Mouse (Mus musculus) ZHBTc4 (cell line): ENCODE measurements around the gene Gm973.
"Not testable (repeated sequence)": the region's sequence is repeated elsewhere in the genome, so short reads cannot be mapped to it uniquely, and the experiment has no call there.

Source experiments
- DNase-seq: peaks from one replicate; pipeline ENCODE4 v3.0.0-alpha.2; 2011; ENCODE audit warnings: low read depth, low spot score

Gm973 gene

DNA sequence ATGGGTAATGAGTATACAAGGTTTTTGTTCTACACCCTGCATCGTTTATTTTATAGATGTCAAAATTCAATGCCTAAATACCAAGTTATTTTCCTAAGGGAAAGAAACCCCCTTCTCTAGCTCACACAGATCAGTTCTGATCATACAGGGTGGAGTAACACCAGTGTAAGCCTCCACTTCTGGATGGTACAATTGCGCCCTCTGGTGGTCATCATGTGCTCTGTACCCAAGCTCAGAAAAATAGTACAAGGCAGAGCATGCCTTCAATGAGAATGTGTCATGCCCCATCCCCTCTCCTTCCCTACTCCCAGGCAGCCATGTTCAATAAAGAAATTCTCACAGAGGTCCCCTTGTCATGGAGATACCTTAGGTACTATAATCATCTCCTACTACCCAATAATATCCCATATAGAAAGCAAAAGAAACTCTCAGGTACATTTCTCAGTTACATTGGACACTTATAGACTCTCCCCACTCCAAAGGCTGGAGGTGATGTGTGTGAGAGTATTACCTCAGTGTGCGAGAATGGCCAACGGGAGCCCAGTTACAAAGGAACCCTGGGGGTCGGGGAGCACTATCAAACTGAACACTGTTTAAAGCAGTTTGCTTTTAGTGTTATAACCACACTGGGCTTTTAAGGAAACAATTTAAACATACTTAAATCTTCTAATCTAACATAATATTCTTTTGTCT lies 107.4 kb downstream of the Gm973 start:
- peak; percentile 88 for DNase-seq

DNA sequence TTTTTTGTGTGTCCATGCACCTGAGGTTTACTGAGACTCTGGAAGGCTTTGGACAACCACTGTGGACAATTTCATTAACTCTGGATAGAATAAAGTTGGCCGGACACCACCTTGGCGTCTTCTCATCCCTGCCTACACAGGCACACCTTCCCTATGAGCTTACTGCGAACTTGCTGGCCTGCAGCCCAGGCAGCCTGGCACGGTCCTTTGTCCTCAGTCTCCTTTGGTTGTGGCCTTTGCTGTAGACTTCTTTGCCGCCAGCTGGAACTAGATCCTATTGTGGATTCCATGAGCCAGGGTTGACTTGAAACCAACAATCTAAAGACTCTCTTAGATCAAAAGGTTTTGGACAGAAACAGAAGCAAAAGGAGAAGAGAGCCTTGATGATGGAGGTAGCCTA lies 109.3 kb downstream of the Gm973 start:
- DNase-seq, result no peak

DNA sequence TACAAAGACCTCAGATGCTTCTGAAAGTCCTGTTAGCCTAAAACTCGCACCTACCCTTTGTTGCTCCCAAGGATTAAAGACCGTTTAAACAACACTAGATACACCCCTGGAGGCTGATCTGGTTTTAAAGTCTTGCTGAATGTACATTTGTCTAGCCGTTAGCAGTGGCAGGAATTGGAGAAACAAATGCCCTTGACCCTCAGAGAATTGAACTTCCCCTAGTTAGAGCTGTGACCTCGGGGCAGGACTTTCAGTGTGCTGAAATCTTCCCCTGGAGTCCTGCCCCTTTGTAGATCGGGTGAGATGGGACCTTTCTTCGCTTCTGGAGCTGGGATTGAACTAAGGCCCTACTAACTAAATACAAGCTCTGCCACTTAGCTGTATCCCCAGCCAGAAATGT lies 113.1 kb downstream of the Gm973 start:
- DNase-seq, result peak; percentile 65

DNA sequence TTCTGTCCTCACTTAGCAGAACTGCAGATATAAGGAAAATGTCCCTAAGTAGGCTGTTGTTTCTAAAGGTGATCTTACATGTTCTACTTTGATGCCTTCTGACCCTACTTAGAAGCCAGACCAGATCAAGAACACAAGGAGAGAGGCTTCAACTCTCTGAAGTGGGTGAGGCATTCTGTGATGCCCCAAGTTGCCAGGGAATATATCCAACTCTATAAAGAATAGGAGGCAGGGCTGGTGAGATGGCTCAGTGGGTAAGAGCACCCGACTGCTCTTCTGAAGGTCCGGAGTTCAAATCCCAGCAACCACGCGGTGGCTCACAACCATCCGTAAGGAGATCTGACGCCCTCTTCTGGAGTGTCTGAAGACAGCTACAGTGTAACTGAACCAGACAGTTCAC lies 114.3 kb downstream of the Gm973 start:
- DNase-seq, result not testable (repeated sequence)

DNA sequence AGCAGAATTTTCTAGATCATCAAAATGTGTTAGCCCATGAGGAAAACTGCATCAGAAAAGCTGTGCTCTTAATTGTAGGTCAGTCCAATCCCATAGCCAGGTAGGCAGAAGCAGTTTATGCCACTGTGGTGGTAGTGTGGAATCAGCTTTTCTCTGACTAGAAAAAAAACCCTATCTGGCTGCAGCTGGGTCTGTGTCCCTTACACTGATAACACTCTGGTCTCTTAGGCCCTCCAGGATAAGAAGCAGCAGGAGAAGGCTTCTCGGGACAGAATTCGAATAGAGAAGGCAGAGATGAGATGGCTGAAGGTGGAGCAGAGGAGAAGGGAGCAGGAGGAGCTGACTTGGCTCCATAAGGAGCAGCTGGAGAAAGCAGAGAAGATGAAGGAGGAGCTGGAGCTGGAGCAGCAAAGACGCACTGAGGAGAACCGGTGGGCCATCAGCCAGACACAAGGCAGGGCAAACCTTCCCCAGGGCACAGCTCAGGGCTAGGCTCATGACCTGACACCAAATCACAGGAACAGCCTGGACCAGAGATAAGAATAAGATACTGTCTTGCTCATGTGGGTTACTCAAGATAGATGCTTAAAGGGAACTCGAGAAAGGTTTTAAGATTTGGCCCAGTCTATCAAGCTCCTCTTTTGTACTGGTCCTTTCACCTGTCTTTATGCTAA lies 116.1 kb downstream of the Gm973 start:
- DNase-seq, result no peak

DNA sequence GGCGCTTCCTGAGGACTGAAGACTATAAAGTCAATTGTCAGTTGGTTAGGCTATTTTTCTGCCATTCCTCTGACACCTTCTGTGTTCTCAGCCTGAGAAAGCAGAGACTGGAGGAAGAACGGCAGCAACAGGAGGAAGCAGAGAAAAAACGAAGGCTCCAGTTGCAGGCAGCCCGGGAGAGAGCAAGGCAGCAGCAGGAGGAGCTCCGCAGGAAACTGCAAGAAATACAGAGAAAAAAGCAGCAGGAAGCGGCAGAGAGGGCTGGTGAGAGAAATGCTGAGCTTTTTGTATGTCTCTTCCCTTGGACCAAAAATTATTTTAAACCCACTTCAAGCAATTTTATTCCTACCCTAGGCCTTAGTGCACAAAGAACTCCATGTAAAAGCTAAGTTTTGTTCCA lies 117.0 kb downstream of the Gm973 start:
- DNase-seq, result no peak

DNA sequence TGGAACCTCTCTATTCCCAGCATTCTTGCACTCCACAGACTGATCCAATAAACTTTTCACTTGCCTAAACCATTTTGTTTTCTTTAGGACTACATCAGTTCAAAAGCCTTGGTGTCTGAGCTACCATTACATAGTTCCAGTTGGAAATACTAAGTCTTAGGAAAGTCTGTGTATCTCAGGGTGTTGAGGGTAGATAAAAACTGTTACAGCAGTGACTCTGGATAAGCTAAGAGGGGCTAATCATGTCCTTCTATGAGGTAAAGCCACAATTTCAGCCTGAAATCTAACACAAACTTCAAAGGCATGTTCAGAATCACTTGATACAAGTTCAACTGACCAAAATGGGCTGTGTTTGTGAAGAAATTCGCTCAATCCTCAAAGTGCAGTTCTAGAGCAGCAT lies 120.3 kb downstream of the Gm973 start:
- no peak for DNase-seq

DNA sequence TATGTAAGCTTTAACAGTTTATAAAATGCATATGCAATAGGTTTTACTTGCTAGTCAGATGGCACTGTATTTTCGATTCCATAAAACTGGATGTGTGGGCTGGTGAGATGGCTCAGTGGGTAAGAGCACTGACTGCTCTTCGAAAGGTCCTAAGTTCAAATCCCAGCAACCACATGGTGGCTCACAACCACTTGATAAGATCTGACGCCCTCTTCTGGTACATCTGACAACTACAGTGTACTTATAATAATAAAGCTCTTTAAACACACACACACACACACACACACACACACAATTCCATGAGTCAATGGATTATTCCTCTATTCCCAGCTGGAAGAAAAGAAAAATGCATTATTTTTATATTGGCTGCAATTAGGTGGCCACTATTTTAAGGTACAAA lies 122.3 kb downstream of the Gm973 start:
- peak; percentile 72 for DNase-seq

DNA sequence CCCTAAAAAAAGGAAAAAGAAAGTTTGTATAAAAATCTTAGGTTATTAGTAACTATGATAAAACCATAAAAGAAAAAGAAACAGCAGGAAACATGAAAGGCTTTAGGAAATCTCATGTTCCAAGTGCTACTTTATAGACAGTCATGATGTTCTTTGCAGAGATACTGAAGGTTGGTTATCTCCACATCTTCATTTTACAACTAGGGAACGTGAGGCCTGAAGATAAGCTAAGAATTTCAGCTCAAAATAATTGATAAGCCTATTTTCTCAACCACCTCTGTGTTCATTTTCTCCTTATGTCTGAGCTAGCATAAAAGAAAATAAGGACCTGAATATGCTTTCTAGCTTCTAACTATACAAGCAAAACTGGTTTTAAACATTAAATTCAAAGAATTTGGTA lies 126.4 kb downstream of the Gm973 start:
- no peak for DNase-seq

DNA sequence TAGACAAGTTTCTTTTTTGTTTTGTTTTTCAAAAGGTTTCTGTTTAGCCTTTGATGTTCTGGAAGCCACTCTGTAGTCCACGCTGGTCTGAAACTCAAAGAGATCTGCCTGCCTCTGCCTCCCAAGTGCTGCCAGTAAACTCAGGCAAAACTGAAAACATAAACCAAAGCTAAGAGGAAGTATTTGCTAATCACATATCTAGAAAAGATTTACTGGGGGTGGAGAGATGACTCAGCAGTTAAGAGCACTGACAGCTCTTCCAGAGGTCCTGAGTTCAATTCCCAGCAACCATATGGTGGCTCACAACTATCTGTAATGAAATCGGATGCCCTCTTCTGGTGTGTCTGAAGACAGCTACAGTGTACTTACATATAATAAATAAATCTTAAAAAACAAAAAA lies 130.4 kb downstream of the Gm973 start:
- not testable (repeated sequence) for DNase-seq

DNA sequence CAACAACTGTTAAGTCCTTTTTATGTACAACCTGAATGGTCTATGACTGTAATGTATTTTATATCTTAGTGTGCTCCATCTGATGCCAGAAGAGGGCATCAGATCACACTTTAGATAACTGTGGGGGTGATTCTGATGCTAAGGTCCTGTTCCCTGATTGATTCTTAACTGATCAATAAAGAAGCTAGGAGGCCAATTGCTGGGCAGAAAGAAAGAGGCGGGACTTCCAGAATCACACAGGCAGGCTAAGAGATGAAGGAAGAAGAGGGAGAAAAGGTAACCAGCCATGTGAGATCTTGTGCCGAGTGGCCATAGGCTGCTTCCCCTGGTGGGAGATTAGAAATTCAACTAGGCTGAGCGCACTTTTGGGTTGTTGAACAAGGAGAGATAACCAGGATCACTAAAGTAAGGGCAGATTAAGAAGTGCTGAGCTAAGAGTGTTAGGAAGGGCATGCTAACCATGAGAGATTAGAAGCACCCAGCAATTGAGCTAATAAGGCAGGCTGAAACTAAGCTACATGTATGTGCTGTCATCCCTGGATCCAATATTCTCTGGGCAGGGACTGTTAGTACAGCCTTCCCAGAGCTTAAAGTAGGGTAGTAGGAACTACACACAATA lies 135.2 kb downstream of the Gm973 start:
- no peak for DNase-seq

DNA sequence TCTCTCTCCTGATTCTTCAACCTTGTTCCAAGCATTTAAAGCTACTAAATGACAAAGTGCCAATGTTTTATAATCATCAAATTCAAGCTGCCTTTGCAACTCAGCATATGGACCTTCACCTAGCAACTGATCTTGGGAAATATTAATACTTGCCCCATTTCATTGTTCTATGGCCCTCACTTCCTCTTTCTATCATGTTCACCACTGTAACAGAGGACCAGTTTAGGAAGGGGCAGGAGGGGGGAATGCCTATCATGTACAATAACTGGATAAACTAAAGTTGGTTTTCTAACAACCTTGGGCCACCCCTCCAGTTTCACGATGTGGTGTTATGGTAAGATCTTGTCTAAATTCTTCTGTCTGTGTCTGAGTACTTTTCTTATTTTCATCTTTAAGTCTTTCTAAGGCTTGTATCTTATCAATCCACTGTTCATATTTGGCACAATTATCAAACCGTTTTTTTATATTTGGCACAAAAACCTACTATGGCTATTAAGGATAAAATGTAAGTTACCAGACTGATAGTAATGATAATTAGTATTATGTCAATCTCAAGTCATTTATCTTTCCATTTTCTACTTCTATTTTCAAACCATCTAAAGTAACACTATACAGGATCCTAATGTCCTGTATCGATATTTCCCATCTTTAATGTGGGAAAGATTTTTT lies 137.3 kb downstream of the Gm973 start:
- no peak for DNase-seq

DNA sequence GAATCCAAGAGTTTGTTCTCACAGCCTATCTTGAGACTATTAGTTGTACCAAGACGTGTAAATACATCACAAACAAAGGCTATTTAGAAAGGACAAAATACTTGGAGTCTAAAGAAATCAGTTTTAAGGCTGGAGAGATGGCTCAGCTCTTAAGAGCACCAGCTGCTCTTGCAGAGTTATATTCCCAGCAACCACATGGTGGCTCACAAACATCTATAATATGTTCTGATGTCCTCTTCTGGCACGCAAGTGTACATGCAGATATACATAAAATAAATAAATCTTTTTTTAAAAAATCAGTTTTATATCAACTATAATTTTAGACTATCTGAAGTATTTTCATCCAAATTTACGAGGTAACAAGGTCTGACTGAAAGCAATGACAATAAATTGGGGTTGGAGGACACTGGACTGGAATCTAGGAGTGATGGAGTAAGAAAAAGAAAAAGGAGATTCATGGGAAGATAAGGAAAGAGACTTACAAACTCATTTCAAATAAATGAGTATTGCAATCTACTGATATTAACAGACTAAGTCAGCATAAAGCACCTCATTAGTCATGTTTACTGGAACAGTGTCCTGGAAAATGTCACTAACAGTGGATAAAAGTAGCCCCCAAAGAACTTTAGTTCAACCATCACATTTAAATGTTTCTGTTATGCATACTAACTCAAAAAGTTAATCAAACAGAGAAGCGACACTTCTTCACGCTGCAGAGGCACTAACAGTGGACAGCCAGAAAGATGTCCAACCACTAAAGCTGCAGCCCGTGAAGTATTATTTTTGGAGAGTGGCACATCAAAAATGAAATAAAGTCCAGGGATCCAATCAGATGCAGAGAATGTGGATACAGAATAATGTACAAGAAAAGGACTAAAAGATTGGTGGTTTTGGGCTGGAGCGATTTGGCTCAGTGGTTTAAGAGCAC lies 140.4 kb downstream of the Gm973 start:
- DNase-seq, result no peak

DNA sequence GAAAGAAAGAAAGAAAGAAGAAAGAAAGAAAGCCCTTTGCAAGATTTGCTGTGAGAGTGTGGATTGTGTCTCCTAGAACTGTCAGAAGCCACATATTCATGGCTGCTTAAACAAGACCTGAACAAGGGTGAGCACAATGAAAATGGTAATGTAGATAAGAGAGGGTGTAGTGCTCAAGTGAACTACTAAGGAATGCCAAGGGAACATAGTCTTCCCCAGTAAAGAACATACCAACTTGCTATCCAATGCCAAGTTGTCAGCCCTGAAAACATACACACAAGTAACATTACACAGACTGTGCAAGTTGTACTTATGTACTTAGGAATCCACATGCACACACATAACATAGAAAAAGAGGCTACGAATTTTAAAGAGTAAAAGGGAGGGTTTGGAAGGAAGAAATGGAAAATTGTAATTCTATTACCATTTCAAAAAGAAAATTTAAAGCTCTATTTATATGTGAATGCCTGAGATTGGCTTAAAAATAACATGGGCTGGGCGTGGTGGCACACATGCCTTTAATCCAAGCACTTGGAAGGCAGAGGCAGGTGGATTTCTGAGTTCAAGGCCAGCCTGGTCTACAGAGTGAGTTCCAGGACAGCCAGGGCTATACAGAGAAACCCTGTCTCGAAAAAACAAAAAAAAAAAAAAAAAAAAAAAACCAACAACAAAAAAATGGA lies 147.5 kb downstream of the Gm973 start:
- DNase-seq, result peak; percentile 75

DNA sequence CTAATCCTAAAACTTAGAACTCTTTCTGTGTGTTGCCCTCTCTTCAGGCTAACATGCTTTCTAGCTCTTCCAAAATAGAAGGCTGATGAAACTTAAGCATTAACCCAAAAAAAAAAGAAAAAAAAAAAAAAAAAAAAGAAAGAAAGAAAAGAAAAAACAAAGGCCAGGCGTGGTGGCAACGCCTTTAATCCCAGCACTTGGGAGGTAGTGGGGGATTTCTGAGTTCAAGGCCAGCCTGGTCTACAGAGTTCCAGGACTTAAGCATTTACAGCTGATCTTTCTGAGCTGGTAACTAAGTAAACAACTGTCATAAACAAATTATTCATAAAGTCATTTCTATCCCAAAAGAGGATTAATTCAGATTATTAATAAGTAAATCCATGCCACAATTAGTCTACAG lies 152.8 kb downstream of the Gm973 start:
- no peak for DNase-seq

DNA sequence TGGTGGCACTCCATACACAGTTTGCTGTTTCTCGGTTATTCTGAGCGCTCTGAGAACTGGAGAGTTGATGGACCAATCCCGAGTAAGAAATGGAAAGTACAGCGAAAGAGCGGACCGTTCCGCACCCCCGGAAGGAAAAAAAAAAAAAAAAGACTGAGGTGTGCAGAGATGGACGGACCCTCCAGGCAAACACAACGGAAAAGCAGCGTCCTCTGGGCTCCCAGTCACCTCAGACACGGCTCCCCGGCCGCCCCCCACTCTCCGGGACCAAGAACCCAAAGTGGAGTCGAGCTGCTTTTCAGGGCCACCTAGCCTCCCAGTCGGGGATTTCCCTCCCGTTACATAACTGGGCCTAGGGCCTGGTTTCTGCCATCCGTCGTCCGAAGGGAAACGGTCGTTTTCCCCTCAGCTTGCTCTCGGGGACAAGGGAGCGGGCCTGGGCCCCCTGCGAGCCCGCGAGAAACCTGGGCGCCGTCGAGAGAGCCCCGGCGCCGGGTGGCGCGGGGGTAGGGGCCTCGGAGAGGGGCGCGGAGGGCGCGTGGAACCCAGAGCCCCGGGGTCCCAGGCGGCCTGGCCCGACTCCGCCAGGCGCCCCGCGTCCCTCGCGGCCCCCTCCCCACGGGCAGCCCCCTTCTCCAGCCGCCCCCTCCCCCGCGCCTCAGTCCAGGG lies 154.0 kb downstream of the Gm973 start:
- peak; percentile 46 for DNase-seq

DNA sequence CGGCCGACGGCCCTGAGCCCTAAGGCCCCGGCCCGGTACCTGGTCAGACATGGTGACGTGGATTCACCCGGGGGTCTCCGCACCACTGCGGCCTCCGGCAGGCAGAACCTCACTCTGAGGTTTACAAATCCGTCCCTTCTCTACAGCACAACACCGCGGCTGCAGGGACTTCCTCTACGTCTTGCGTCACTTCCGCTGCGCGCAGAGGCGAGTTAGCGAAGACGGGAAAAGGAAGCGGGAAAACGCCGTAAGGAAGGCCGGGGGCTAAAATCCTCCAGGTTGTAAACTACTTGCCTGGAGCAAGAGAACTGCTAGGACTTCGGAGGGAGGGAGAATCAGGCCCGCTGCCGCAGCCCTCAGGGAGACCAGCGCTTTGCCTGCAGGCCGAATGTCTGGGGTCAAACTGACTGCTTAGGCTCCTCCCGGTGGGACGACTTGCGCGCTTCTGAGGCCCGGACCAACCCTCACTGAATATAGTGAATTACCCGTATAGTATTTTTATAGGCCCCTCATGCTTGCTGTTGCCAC lies 154.6 kb downstream of the Gm973 start, which contains the start of gene Sumo1:
TSS of gene Sumo1 (minus strand) at position 194 of the 528 bp plus-strand sequence.
- DNase-seq, result peak; percentile 96

DNA sequence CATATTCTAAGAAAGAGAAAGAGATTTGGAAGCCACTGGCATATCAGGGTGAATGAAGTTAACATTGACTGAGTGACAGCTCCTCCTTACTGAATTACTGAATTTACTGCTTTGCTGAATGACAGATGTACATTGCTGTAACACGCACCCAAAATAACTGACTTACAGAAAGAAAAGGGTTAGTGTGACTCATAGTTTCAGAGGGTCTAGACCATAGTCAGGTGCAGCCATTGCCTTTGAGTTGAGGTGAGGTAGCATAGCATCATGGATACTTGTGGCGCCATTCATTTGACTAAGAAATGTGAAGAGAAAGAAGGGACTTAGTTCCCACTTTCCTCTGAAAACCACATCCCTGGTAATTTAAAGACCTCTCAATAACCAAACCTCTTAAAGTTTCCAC lies 157.6 kb downstream of the Gm973 start:
- no peak for DNase-seq

DNA sequence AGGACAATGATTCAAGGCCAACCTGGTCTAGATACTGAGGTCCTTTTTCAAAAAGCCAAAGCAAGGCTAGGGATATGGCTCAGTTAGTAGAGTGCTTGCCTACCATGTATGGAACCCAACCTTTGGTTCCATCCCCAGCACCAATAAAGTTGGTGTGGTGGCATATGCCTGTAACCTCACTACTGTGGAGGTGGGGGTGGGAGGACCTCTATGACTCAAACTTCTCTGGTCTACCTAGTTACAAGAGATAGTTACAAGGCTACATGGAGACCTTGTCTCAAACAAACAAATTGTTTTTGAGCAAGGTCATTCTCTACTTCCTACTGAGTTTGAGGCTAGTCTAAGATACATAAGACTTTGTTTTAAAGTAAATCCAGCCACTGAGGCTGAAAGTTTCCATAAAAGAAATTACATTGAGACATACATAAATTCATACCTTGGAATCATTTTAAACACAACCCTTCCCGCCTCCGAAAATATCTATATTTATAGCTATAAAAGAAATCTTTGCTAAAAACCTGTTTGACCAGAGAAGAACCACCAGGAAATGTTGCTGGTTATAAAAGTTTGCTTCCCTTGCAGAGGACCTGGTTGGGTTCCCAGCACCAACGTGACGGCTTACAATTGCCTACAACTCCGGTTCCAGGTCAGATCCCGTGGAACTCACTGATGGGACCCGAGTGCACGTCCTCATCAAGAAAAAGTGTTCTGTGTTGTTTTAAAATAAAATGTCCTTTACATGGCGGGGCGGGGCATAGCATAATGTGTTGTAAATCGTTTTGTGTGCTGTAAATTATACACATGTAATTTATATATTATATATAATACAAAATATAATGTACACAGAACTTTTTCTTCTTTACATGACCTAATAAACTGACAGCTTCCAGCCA lies 168.1 kb downstream of the Gm973 start:
- no peak for DNase-seq
